Comparison of ENCODE assay signal across 8 mouse cellular contexts in the genomic region with DNA sequence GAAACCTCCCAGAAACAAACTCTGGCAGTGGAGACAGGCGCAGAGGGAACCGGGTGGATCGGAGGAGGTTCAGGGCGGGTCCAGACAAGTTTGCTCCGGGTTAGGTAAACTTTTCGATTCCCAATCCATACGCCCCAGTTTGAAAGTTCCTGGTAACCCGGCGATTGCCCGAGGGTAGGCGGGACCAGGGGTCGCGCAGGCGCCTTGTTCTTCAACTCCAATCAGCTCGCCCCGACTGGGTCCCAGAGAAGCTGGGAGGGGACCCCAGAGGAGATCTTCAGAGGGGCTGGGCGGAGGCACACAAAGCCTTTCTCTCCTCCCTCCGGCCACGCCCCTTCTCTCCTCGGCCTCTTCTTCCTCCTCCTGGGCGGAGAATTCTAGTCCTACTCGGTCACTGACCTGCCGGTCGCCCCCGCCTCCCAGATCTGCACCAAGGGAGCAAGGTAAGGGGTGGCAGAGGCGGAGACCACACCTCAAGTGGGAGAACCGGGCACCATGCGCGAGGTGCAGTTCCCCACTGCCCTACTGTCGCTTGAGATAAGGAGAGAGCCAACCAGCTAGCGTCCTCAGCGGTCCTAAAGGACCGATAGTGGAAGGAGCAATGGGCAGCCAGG. TPM values are rescaled to one million over a fixed set of nuclear protein-coding genes. Genes with fewer than 3 reads are reported as not detected.
DNase-seq lines count a peak whose midpoint lies in the region; ATAC-seq and TF ChIP-seq lines count a peak whose summit lies in the region.

Gene Rin2 (plus strand): TSS at position 74 of the 614 bp plus-strand sequence.

- peaks cover 26% of the 10 kb centered on the region for H3K4me1 ChIP-seq in hindbrain, embryonic 13.5 days (replicated peaks)

- intact Hi-C loops in left cerebral cortex, adult 2 months (cut with DNase I) = no loop called here

- peak; percentile 53 to 56 for DNase-seq in adrenal gland, adult 18-20 months (ENCODE audit: low spot score in 2 of 2)
- DNase-seq in cerebellum, adult 9-11 months = peak; percentile 14
- peak; percentile 42 for DNase-seq in gastrocnemius, adult 18-20 months (ENCODE audit: low spot score)
- DNase-seq in left cerebral cortex, adult 2 months (ENCODE audit: extremely low spot score in 1 of 2, low spot score in 2 of 2) = peak; percentile 22 to 28
- DNase-seq in lung, postnatal 4 days = peak; percentile 82 to 91
- peak; percentile 32 for DNase-seq in right cerebral cortex, postnatal 4 days
- no peak for DNase-seq in MN1 (ENCODE audit: low spot score)

- peak within 1 kb of the TSS; percentile 74 for H3K4me3 ChIP-seq in hindbrain, embryonic 13.5 days
- H3K4me3 ChIP-seq in left cerebral cortex, adult 2 months = peak within 1 kb of the TSS; percentile 56

- under 1% methylated on average over 33 of the region's 33 CpGs for WGBS in hindbrain, embryonic 13.5 days

- peak within 1 kb of the TSS; percentile 75 for H3K27ac ChIP-seq in hindbrain, embryonic 13.5 days
- peak within 1 kb of the TSS; percentile 41 for H3K27ac ChIP-seq in left cerebral cortex, adult 2 months

- no peaks in the 10 kb centered on the region for H3K9me3 ChIP-seq in hindbrain, embryonic 13.5 days

- ATAC-seq in hindbrain, embryonic 13.5 days (ENCODE audit: low FRiP score) = peak; percentile 84

- H3K27me3 ChIP-seq in hindbrain, embryonic 13.5 days = no peaks in the 10 kb centered on the region

- TF ChIP-seq CTCF in left cerebral cortex, adult 2 months (IDR thresholded peaks at IDR 0.05) = no peak

- H3K4me2 ChIP-seq in hindbrain, embryonic 13.5 days = peak within 1 kb of the TSS; percentile 91

- H3K9ac ChIP-seq in hindbrain, embryonic 13.5 days = peak within 1 kb of the TSS; percentile 78

- H3K36me3 ChIP-seq in hindbrain, embryonic 13.5 days = 0 out of 2 replicates have a peak, but pooled peaks cover 3% of the 10 kb centered on the region

RNA-seq across cellular contexts. Expression of gene Rin2, which starts in this region (rescaled TPM):
- 10 to 100 TPM; 25.2 to 31.4 TPM for total RNA-seq in adrenal gland, adult 18-20 months (2021)
- 1 to 10 TPM; 7.1 to 9.1 TPM for total RNA-seq in gastrocnemius, adult 18-20 months (2021)
- 14.7 and 15.4 TPM in 2 replicates for polyA plus RNA-seq in hindbrain, embryonic 13.5 days (2015; fragmentation: Nextera tagmentation; extraction: Ambion mirVana)
- 10 to 100 TPM; 24.2 to 29.3 TPM for total RNA-seq in left cerebral cortex, adult 2 months (2021)
